Mouse (Mus musculus): ENCODE results near the gene Simc1. TPM values are rescaled to one million over a fixed set of nuclear protein-coding genes. Genes with fewer than 3 reads are reported as not detected.

Simc1 gene
- polyA plus RNA-seq, 1 experiment from 2014 or later: 5.8 TPM

DNA sequence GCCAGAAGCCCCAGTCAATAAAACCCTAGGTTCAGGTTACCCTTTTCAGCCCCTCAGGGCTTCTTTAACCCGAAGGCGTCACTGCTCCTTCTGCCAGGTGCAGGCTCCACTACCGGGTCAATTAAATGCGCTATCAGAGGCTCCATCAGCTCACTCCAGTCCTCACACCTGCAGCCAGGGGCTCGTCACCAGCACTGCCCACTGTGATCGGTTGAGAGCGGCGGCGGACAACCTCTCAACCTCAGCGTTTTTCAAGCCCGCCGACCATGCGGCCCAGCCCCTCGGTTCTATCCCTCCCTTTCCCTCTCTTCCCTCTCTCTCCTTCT lies 338 bp upstream of the Simc1 start:
- Histone ChIP-seq H3K9me3 (ENCODE audit: control insufficient read depth, low read length) (no peaks in the 10 kb centered on the region), H3K4me1 (ENCODE audit: control insufficient read depth in 2 of 2, insufficient read depth in 2 of 2, low read length in 2 of 2) (peaks cover 2 to 12% of the 10 kb centered on the region in 2 experiments; a peak in 3 of 4 replicates), H3K27me3 (ENCODE audit: control insufficient read depth, insufficient read depth, low read length) (no peaks in the 10 kb centered on the region), H3K4me2 (ENCODE audit: low read length) (peak overlapping the region; percentile 97), H3K27ac (replicated peaks in 1 of 2; ENCODE audit: control insufficient read depth in 1 of 2, insufficient read depth in 1 of 2, low read depth in 2 of 2, low read length in 2 of 2) (no peak overlapping the region), H3K4me3 (ENCODE audit: control insufficient read depth in 1 of 2, insufficient read depth in 1 of 2, low read depth in 1 of 2, low read length in 2 of 2) (peak overlapping the region; percentile 67 to 71), H3K9ac (ENCODE audit: low read length) (peak overlapping the region; percentile 80), H3K36me3 (ENCODE audit: control insufficient read depth, insufficient read depth, low read length) (no peaks in the 10 kb centered on the region)
- ATAC-seq (ENCODE audit: insufficient number of reproducible peaks, insufficient read depth, low FRiP score, low read depth): no peak
- WGBS: 3% methylated on average over 14 of the region's 14 CpGs

DNA sequence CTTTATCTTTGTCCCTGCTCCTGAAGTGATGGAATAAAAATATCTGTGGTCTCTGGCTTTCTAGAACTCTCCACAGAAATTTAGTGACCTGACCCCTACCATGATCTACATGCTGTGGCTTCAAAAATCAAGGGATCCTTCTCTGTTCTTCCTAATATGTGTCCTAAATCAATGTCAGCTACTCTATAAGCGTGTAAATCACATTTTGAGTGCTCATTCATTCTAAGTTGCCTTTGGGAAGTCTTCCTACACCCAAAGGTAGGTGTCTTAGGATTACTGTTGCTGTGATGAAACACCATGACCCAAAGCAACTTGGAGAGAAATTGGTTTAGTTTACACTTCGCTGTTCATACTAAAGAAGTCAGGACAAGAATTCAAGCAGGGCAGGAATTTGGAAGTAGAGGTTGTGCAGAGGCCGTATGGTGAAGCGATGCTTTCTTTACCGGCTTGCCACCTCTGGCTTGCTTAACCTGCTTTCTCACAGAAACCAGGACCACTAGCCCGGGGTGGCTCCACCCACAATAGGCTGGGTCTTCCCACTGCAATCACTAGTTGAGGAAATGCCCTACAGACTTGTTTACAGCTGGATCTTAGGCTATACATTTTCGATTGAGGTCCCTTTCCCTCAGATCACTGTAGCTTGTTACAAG lies 1.2 kb downstream of the Simc1 start:
- WGBS: 46% methylated on average over 7 of the region's 7 CpGs
- H3K4me2 ChIP-seq (ENCODE audit: low read length): peak overlapping the region; percentile 97
- H3K27me3 ChIP-seq (ENCODE audit: control insufficient read depth, insufficient read depth, low read length): no peaks in the 10 kb centered on the region
- no peak overlapping the region for H3K27ac ChIP-seq (replicated peaks in 1 of 2; ENCODE audit: control insufficient read depth in 1 of 2, insufficient read depth in 1 of 2, low read depth in 2 of 2, low read length in 2 of 2)
- H3K36me3 ChIP-seq (ENCODE audit: control insufficient read depth, insufficient read depth, low read length): no peaks in the 10 kb centered on the region
- peak overlapping the region; percentile 80 for H3K9ac ChIP-seq (ENCODE audit: low read length)
- H3K9me3 ChIP-seq (ENCODE audit: control insufficient read depth, low read length): no peaks in the 10 kb centered on the region
- ATAC-seq (ENCODE audit: insufficient number of reproducible peaks, insufficient read depth, low FRiP score, low read depth): no peak
- peak overlapping the region; percentile 67 to 71 for H3K4me3 ChIP-seq (ENCODE audit: control insufficient read depth in 1 of 2, insufficient read depth in 1 of 2, low read depth in 1 of 2, low read length in 2 of 2)
- peaks cover 2 to 12% of the 10 kb centered on the region in 2 experiments; a peak in 3 of 4 replicates for H3K4me1 ChIP-seq (ENCODE audit: control insufficient read depth in 2 of 2, insufficient read depth in 2 of 2, low read length in 2 of 2)

DNA sequence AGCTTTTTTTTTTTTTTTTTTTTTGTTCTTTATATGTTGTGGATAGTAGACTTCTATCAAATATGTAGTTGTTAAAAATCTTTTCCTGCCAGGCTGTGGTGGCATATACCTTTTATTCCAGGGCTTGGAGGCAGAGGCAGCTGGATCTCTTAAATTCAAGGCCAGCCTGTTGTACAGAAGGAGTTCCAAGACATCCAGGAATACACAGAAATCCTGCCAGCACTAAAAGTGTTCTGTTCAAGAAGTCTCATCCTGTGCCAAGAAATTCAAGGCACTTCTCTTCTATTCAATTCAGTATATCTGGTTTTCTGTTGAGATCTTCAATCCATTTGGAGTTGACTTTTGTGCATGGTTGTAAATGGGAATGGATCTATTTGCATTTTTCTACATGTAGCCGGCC lies 2.3 kb downstream of the Simc1 start:
- WGBS: 84% methylated on average over 1 of the region's 1 CpGs
- H3K9ac ChIP-seq (ENCODE audit: low read length): no peak overlapping the region
- no peak overlapping the region for H3K4me2 ChIP-seq (ENCODE audit: low read length)
- H3K9me3 ChIP-seq (ENCODE audit: control insufficient read depth, low read length): no peaks in the 10 kb centered on the region
- no peaks in the 10 kb centered on the region for H3K36me3 ChIP-seq (ENCODE audit: control insufficient read depth, insufficient read depth, low read length)
- peaks cover 2 to 12% of the 10 kb centered on the region in 2 experiments; a peak in 3 of 4 replicates for H3K4me1 ChIP-seq (ENCODE audit: control insufficient read depth in 2 of 2, insufficient read depth in 2 of 2, low read length in 2 of 2)
- H3K27ac ChIP-seq (replicated peaks in 1 of 2; ENCODE audit: control insufficient read depth in 1 of 2, insufficient read depth in 1 of 2, low read depth in 2 of 2, low read length in 2 of 2): no peak overlapping the region
- no peak for ATAC-seq (ENCODE audit: insufficient number of reproducible peaks, insufficient read depth, low FRiP score, low read depth)
- no peak overlapping the region for H3K4me3 ChIP-seq (ENCODE audit: control insufficient read depth in 1 of 2, insufficient read depth in 1 of 2, low read depth in 1 of 2, low read length in 2 of 2)
- no peaks in the 10 kb centered on the region for H3K27me3 ChIP-seq (ENCODE audit: control insufficient read depth, insufficient read depth, low read length)

DNA sequence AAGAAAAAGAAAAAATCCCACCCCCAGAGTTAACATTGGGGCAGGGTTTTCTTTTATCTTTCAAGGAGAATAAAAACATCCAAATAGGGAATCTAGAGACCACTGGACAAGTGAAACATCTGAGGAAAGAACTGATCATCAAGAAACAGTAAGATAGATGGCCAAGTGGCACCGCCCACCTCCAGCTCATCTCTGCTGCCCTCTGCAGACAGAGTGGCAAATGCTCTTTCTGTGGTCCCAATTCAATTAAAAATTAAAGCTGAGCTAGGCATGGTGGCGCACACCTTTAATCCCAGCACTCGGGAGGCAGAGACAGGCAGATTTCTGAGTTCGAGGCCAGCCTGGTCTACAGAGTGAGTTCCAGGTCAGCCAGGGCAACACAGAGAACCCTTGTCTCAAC lies 16.6 kb downstream of the Simc1 start:
- ATAC-seq (ENCODE audit: insufficient number of reproducible peaks, insufficient read depth, low FRiP score, low read depth): no peak
- WGBS: 87% methylated on average over 4 of the region's 4 CpGs
- H3K4me1 ChIP-seq (ENCODE audit: control insufficient read depth in 2 of 2, insufficient read depth in 2 of 2, low read length in 2 of 2): no peaks in the 10 kb centered on the region

GRCm38 (mm10) chr13:54521181-54521580 lies 17.6 kb downstream of the Simc1 start:
- no peak overlapping the region for H3K4me3 ChIP-seq (ENCODE audit: control insufficient read depth in 1 of 2, insufficient read depth in 1 of 2, low read depth in 1 of 2, low read length in 2 of 2)
- ATAC-seq (ENCODE audit: insufficient number of reproducible peaks, insufficient read depth, low FRiP score, low read depth): no peak

More for the DNA sequence above, 16.6 kb downstream of the Simc1 start:
- Histone ChIP-seq H3K9me3 (ENCODE audit: control insufficient read depth, low read length) (peaks cover 6% of the 10 kb centered on the region), H3K27ac (replicated peaks in 1 of 2; ENCODE audit: control insufficient read depth in 1 of 2, insufficient read depth in 1 of 2, low read depth in 2 of 2, low read length in 2 of 2) (no peak overlapping the region), H3K4me2 (ENCODE audit: low read length) (no peak overlapping the region), H3K9ac (ENCODE audit: low read length) (no peak overlapping the region), H3K27me3 (ENCODE audit: control insufficient read depth, insufficient read depth, low read length) (no peaks in the 10 kb centered on the region), H3K36me3 (ENCODE audit: control insufficient read depth, insufficient read depth, low read length) (peaks cover 12% of the 10 kb centered on the region), H3K4me3 (ENCODE audit: control insufficient read depth in 1 of 2, insufficient read depth in 1 of 2, low read depth in 1 of 2, low read length in 2 of 2) (no peak overlapping the region)

GRCm38 (mm10) chr13:54527140-54527539 lies 23.6 kb downstream of the Simc1 start:
- ATAC-seq (ENCODE audit: insufficient number of reproducible peaks, insufficient read depth, low FRiP score, low read depth): no peak
- H3K4me3 ChIP-seq (ENCODE audit: control insufficient read depth in 1 of 2, insufficient read depth in 1 of 2, low read depth in 1 of 2, low read length in 2 of 2): no peak overlapping the region
- H3K9ac ChIP-seq (ENCODE audit: low read length): no peak overlapping the region
- no peak overlapping the region for H3K4me2 ChIP-seq (ENCODE audit: low read length)
- H3K27me3 ChIP-seq (ENCODE audit: control insufficient read depth, insufficient read depth, low read length): no peaks in the 10 kb centered on the region
- no peaks in the 10 kb centered on the region for H3K4me1 ChIP-seq (ENCODE audit: control insufficient read depth in 2 of 2, insufficient read depth in 2 of 2, low read length in 2 of 2)
- WGBS: 82% methylated on average over 6 of the region's 6 CpGs
- H3K9me3 ChIP-seq (ENCODE audit: control insufficient read depth, low read length): no peaks in the 10 kb centered on the region
- H3K27ac ChIP-seq (replicated peaks in 1 of 2; ENCODE audit: control insufficient read depth in 1 of 2, insufficient read depth in 1 of 2, low read depth in 2 of 2, low read length in 2 of 2): no peak overlapping the region
- H3K36me3 ChIP-seq (ENCODE audit: control insufficient read depth, insufficient read depth, low read length): peaks cover 60% of the 10 kb centered on the region

More at GRCm38 (mm10) chr13:54521181-54521580, 17.6 kb downstream of the Simc1 start:
- Histone ChIP-seq H3K4me1 (ENCODE audit: control insufficient read depth in 2 of 2, insufficient read depth in 2 of 2, low read length in 2 of 2) (no peaks in the 10 kb centered on the region), H3K9me3 (ENCODE audit: control insufficient read depth, low read length) (no peaks in the 10 kb centered on the region), H3K36me3 (ENCODE audit: control insufficient read depth, insufficient read depth, low read length) (peaks cover 21% of the 10 kb centered on the region), H3K27me3 (ENCODE audit: control insufficient read depth, insufficient read depth, low read length) (no peaks in the 10 kb centered on the region), H3K27ac (replicated peaks in 1 of 2; ENCODE audit: control insufficient read depth in 1 of 2, insufficient read depth in 1 of 2, low read depth in 2 of 2, low read length in 2 of 2) (no peak overlapping the region), H3K4me2 (ENCODE audit: low read length) (no peak overlapping the region), H3K9ac (ENCODE audit: low read length) (no peak overlapping the region)

GRCm38 (mm10) chr13:54532134-54532533 lies 28.6 kb downstream of the Simc1 start:
- Histone ChIP-seq H3K9me3 (ENCODE audit: control insufficient read depth, low read length) (no peaks in the 10 kb centered on the region), H3K4me1 (ENCODE audit: control insufficient read depth in 2 of 2, insufficient read depth in 2 of 2, low read length in 2 of 2) (no peaks in the 10 kb centered on the region), H3K4me3 (ENCODE audit: control insufficient read depth in 1 of 2, insufficient read depth in 1 of 2, low read depth in 1 of 2, low read length in 2 of 2) (no peak overlapping the region), H3K4me2 (ENCODE audit: low read length) (no peak overlapping the region), H3K27ac (replicated peaks in 1 of 2; ENCODE audit: control insufficient read depth in 1 of 2, insufficient read depth in 1 of 2, low read depth in 2 of 2, low read length in 2 of 2) (no peak overlapping the region), H3K27me3 (ENCODE audit: control insufficient read depth, insufficient read depth, low read length) (no peaks in the 10 kb centered on the region), H3K36me3 (ENCODE audit: control insufficient read depth, insufficient read depth, low read length) (peaks cover 44% of the 10 kb centered on the region), H3K9ac (ENCODE audit: low read length) (no peak overlapping the region)
- no peak for ATAC-seq (ENCODE audit: insufficient number of reproducible peaks, insufficient read depth, low FRiP score, low read depth)

- no peak overlapping the region for H3K9ac ChIP-seq (ENCODE audit: low read length)
These were observed 44.5 kb downstream of the Simc1 start for GRCm38 (mm10) chr13:54548036-54548435.

More at GRCm38 (mm10) chr13:54548036-54548435, 44.5 kb downstream of the Simc1 start:
- Histone ChIP-seq H3K4me2 (ENCODE audit: low read length) (no peak overlapping the region), H3K36me3 (ENCODE audit: control insufficient read depth, insufficient read depth, low read length) (peaks cover 74% of the 10 kb centered on the region), H3K4me3 (ENCODE audit: control insufficient read depth in 1 of 2, insufficient read depth in 1 of 2, low read depth in 1 of 2, low read length in 2 of 2) (no peak overlapping the region), H3K9me3 (ENCODE audit: control insufficient read depth, low read length) (no peaks in the 10 kb centered on the region), H3K27ac (replicated peaks in 1 of 2; ENCODE audit: control insufficient read depth in 1 of 2, insufficient read depth in 1 of 2, low read depth in 2 of 2, low read length in 2 of 2) (no peak overlapping the region), H3K4me1 (ENCODE audit: control insufficient read depth in 2 of 2, insufficient read depth in 2 of 2, low read length in 2 of 2) (no peaks in the 10 kb centered on the region), H3K27me3 (ENCODE audit: control insufficient read depth, insufficient read depth, low read length) (no peaks in the 10 kb centered on the region)
- no peak for ATAC-seq (ENCODE audit: insufficient number of reproducible peaks, insufficient read depth, low FRiP score, low read depth)
- WGBS: 81% methylated on average over 7 of the region's 7 CpGs

Measured in heart, embryonic 14.5 days (tissue).